Mouse (Mus musculus) heart, adult 9 months (tissue): ENCODE data around the gene Rap1gap2.

Experiments used
- DNase-seq, 2 experiments: peaks; one replicate each; pipeline ENCODE4 v3.0.0; 2022; ENCODE audit warnings: low spot score in 2 of 2

The Rap1gap2 gene

DNA sequence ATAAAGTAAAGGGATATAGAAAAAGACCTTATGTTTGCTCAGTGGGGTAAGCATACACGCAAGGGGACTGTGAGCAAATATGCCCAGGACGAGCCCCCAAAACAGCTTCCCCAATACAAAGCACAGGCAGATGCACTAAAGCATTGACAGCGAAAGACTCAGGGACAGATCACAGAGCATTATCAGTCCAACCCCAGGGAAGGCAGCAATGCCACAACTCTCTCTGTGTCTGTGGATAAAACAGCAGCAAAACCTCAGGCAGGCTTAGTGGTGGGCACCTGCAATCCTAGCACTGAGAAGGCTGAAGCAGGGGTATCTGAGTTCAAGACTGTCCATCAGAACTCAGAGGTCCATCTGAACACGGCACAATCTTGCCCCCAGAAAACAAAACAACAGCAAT, 73.4 kb downstream of the Rap1gap2 start:
- no peak for DNase-seq

DNA sequence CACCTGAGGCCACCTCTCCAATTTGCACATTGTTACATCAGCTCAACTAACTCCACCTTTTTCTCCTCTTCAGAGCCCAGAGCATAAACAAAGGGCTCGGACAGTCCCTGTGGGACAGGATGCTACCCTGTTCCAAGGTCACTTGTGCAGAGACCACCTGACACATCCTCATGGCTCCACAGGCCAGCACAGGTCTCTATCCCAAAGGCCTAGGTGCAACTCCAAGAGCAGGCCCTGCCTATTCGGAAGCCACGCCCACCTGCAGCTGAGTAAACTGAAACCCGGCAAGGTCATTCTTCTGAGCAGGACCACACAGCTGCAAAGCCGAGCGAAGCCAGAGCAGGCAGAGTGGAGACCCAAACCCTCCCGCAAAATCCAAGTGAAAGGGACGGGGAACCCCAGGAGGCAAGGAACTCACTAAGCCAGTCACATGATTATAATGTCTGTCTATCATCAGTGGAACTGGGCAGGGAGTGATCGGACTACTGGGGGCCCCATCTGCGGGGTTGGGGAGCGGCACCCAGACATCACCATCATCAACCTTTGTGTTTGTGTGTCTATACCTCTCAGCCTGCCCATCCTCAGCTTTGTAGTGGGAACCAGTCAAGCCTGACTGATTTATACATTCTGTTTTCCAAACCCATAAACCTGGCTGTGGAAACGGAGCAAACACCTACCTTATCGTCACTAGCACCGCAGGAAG, 74.4 kb downstream of the Rap1gap2 start:
- DNase-seq, result no peak

DNA sequence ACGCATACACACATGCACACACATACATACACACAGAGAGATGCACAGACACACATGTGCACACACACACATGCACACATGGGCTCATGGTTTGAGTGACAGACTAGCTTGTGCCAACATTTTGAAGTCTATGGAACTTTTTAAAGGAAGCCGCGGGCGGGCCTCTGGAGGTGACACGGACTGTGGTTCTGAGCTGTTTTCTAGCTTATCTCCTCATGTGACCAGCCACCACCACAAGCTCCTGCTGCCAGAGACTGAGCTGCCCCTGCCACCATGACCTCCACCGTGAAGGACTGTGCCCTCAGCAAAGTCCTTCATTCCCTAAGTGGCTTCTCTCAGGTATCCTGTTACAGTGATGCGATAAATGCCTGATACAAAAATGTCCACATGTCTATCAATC, 76.3 kb downstream of the Rap1gap2 start:
- peak; percentile 27 to 51 for DNase-seq

DNA sequence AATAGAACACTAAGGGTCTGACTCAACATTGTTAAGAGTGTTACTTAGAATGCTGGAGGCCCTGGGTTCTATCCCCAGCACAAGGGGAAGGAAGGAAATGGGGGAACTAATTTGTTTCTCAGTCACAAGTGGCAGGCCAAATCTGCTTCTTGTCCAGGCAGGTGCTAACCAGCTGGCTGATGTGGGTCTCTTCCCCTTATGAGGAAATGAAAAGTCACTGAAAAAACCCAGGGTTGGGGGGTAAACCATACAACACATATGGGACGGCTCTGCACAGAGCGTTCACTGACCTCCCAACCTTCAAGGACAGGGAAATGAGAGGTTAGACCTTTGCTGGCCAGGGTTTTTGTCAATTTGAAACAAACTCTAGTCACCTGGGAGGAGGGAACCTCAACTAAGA, 77.7 kb downstream of the Rap1gap2 start:
- DNase-seq, result no peak

DNA sequence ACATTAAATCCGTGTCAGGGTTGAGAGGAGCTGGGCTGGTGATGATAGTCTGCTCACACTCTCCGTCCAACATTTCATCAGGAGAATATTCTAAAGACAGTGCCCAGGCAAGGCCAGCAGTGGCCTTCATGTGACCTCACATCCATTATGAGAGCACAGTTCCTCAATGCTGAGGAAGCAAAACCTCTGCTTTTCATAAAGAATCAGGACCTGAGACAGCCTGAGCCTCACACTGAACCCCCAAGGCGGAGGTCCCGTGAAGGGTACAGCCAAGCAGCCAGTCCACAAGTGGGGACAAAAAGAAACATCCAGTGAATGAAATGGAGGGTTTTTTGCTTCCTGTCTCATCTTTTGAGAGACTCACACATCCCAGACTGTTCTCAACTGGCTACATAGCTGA, 78.3 kb downstream of the Rap1gap2 start:
- no peak for DNase-seq

DNA sequence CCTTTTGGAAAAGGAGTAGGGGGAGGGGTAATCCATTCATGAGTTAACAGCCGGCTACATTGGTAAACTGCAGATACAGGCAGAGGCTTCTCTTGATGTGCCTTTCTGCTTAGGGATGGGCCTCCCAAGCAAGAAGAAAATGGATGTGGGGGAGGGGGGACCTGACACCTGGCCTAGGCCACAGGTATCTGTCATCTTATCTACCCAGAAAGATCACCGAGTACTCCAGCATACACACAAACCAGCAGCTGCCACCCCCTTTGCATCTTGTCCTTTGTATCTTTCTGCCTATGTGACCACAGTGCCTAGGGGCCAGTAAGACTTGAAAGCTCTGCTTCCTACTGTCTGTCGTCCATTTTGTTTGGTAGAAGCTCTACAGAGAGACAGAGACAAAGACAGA, 79.0 kb downstream of the Rap1gap2 start:
- no peak for DNase-seq

DNA sequence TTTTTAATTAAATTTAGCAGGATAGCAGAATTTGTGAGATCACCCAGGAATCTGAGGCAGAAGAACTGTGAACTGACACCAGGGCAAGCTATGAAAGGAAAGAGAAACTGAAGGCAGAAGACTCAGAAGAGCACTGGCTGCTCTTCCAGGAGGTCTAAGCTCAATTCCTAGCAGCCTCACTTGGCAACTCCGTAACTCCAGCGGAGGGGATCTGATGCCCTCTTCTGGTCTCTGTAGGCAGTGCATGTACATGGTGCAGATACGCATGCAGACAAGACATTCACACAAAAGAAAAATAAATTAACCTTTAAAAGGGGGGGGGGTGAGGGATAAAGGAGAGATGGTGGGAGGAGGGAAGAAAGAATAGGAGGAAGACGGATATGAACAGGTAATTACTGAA, 80.9 kb downstream of the Rap1gap2 start:
- DNase-seq, result no peak

DNA sequence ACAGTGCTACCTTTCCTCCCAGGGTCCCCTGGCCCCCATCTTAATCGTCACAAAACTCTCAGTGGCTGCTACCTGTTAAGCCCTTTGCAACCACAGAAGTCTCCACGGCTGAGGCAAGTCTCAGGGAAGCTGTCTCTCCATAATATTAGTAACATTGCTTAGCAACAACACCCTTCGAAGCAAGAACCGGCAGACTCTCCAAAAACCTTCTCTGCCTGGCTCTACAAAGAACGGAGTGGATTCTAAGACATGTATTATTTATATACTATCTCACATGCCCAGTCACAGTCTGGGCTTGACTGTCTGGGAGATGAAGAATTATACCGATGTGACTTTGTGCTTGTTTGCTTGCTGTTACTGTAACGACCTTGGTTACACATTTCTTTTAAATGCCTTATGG, 83.2 kb downstream of the Rap1gap2 start:
- no peak for DNase-seq

DNA sequence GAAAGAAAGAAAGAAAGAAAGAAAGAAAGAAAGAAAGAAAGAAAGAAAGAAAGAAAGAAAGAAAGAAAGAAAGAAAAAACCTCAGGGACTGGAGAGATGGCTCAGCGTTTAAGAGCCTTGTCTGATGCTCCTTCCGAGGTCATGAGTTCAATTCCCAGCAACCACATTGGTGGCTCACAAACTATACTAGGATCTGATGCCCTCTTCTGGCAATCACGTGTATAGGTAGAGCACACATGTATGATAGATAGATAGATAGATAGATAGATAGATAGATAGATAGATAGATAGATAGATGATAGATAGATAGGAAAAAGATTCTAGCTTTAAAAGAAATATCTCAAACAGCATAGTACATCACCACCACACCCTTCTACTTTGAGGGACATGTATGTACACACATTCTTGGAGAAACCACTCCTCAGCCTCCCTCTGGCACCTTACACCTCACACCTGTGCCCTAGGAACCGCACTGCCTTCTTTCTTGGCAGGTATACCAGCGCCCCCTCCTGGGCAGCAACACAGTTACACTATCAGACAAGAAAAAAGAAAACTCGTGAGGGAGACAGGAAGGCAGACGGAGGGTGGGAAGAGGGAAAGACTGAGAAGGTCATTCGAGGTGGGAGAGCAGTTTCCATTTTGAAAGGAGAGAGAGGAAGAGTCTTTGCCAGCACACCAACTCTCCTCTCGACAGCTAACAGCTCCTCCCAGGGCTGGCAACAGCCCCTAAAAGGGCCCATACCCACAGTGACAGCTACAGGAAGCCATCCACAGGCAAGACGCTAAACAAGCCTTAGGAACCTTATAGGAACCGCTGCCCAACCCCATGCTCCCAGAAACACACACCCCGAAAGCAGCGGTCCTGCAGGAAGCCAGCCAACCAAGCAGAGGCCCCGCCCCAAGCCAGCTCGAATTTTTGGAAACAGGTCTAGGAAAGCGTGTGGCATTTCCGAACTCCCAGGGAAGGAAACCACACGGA, 84.2 kb downstream of the Rap1gap2 start:
- peak; percentile 34 to 48 for DNase-seq

DNA sequence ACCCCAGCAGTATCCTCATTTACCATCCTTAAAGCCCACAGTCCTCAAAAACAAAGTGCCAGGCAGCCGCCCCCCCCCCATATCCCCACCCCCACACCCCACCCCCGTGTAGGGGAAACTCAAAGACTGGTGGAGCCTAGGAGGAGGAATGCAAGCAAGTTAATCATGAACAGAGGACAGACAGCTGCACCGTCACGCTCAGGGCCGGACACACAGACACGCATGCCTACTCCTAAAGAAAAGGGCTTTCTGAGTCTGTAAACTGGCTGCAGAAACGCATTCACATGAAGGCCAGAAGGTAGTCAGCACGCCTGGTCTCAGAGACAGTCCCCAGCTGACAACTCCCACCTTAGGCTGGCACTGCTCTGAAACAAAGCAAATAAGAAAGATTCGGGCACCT, 85.1 kb downstream of the Rap1gap2 start:
- DNase-seq, result no peak

DNA sequence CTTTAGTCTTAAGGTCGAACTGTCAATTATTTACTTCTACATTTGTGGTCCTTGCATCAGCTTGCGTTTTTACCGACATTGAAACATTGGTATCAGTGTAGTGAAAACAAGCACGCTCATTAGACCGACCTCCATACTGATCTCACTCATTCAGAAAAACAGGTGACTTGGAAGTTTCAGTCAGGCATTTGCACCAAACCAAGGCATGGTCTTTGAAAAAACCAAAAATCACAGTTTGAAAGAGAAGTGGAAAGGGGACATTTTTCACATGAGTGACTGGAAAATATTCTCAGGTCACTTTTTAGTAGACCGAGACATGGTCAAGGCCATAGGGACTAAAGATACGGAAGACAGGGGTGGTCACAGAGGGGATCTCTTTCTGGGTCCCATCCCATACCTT, 85.5 kb downstream of the Rap1gap2 start:
- no peak for DNase-seq

DNA sequence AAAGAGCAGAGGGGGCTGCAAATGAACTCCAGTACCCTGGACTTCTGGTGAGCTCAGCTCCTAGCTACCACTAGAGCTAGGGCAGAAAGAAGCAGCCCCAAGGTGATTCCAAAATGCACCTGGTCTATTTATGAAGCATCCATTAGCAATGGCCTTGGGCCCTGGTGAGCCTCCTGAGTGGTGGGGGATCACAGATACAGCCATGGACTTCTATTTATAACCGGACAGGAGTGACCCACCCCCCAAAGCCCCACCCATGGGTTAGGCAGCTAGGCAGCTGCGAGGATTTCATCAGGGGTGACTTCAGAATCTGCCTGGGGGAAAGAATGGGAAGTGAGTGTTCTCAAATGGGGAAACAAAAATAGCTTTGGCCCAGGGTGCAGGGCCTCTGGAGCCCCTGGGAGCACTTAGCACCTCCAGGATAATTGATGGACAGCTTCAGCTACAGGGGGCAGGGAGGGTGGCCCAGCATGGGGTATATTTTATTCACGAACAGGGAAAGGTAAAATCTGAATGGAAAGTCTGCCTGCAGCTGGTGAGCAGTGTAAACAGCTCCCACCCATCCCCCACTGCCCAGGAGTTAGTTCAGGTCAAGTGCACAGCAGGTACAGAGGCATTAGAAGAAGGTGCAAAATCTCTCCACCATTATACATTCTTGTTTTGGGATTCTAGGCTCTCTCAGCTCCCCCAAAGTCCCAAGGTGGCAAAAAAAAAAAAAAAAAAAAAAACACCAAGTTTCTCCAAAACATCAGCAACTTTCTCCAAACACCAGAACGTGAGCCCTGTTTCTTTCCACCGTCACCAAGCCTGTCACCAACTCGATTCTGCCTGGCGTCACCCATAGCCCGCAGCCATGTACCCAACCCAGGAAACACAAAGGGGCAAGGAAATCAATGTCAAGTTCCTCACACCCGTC, 86.4 kb downstream of the Rap1gap2 start:
- DNase-seq, result no peak

DNA sequence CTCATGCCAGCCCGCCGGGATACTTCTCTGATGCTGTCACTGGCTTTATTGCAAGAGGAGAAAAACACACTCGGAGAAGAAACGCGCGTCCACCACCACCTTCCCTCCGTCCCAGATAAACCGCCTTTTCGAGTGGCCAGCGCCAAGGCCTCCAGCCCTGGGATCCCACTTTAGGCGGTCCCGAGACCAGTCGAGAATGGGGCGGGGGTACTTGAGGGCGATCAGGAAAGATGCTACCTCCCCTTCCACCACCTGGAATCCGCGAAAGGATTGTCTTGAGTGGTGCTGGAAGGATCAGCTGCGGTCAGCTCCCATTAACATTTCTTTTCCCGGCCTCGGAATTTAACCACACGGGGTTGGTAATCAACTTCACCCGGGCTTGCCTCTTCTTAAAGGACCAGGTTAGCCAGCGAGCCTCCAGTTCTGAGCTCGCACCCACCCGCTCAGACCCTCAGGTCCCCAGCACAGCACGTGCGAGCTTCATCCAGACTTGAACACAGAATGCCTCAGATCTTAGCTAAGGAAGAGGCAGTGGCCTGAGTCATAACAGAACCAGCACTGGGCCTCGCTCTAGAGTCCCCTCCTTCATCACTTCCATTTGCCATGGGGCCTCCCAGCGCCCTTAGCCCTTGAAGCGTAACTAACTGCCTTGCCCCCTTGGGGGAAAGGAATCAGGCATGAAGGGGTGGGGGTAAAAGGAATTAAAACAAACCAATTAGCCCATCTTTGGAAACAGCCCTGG, 87.3 kb downstream of the Rap1gap2 start:
- peak in 1 of 2 experiments; percentile 32 for DNase-seq

DNA sequence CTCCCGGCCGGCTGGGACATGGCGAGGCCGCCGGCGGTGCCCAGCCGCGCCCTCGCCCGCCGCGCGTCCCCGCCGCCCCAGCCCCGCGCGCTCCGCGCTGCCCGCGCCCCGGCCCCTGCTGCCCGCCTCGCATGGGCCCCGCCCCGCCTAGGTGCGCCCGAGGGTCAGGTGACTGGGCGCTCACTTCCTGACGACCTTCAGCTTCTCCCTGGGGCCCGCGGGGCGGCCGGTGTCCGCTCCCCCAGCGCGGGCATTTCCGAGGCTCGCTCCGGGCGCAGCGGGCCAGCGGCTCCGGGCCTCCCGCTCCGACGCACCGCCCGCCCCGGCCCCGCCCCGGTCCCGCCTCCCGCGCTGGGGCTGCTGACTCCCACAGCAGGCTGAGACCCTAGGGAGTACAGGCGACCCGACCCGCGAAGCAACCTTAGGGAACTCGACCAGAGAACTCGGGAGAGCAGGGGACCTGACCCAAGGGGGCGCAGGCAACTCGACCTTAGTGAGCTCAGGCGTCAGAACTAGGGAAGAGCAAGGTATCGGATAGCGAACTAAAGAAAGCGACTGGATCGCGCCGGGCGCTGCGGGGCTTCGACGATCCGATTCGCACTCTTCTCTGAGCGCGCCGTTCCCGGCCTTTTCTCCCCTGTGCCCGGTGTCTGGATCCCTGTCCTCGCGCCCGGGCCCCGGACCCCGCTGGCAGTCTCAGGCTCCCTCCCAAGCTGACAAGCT, 88.1 kb downstream of the Rap1gap2 start:
- DNase-seq, result peak; percentile 58 to 72

DNA sequence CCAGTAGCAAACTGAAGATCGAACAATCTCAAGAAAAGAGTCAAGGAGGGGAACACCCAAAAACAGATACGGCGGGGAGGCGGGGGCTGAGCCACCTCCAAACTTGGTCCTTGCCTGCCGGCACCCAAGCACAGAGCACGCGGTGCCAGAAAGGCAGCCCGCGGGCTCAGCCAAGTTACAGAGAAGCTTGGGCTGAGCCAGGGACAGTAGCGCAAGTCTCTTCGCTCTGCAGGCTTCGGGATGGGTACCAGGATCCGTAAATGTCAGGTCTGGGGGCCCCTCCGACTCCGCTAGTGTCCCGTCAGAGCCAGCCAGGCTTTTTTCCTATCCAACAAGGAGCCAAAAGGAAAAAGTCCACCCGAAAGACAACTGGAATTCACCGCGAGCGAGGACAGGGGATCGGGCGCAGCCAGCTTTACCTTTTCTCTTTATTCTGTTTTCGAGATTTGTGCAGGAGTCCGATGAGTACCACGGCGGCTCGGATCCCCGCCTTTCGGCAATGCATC, 88.7 kb downstream of the Rap1gap2 start:
- DNase-seq, result peak in 1 of 2 experiments; percentile 35

DNA sequence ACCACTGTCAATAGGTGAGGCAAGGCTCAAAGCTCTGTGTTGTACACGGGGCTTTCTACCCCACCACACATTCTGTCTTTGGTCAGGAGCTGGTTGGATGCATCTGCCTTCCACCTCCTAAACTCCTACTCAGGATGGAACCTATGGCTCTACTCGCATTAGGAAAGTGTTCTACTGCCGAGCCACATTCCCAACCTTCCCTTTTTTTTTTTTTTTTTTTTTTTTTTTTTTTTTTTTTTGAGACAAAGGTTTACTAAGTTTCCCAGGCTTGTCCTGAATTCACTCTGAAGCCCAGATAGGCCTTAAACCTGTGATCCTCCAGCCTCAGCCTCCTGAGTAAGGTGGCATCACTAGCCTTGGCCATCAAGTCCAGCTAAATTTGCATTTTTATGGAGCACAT, 90.5 kb downstream of the Rap1gap2 start:
- DNase-seq, result no peak

DNA sequence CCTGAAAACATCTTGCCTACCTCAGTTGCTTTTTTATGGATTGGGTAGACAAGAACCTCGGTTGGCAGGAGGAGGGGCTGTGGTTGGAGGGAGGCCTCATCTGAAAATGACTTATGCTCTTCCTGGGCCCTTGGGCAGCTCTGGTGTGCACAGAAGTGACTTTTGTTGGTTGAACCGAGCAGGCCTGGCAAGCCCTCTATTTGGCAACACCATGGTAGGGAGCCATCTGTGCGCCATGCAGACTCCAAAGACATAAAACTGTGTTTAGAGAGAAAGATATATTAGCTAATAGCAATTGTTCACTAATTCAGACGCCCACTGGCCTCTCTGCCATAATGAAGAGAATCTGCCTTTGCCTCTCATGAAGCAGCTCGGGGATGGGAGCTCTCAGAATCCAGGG, 94.6 kb downstream of the Rap1gap2 start:
- DNase-seq, result no peak

DNA sequence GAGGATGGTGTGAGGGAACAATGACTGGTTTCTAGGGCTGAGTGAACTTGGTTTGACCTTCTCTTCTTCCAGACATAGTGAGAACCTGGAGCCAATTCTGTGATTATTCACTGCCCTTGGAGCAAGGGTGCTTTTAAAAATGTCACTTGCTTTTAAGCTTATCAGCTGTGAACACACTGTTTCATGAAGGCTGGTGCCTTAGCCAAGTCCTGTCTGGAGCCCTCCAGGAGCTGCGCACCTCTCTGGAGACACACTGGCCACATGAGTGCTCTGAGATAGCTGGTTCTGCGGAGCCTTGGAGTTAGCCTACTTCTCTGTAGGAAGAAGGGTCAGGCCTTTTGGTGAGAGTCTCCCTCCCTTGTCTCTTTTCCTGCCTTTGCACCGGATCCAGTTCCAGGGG, 95.7 kb downstream of the Rap1gap2 start:
- peak; percentile 43 to 45 for DNase-seq

DNA sequence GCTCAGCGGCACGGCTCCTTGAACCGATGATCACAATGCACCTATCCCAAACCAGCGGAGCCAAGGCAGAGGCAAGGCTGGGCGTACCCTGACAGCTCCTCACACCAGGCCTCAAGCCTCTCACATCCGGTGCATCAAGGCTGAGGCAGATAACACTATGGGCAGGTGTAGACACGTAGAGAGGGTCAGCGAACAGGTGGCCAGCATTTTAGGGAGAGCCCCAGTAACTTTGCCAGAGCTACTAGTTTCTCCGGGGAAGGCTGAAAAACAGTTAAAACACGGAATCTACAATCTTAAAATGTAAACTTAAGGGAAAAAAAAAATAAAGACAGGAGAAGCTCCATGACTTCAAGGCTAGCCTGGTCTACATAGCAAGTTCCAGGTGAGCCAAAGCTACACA, 98.1 kb downstream of the Rap1gap2 start:
- no peak for DNase-seq

DNA sequence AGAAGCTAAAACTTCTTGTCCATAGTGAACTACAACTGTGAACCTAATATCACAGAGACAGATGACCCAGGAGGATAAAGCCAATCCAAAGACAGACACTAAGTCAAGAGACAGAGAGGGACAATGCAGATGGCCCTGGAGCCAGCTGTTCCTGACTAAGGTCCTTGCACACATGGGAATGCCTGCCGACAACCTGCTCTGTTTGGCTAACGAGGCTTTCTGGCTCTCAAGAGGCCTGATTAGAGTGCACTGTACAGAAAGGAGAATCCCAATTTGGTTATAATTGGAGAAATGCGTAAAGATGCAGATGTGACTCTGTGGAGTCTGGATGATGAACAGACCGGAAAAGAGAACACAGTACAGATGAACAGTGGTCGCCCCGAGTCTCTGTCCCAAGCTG, 104.4 kb downstream of the Rap1gap2 start:
- DNase-seq, result no peak
